Comparison of ENCODE assay signal across 8 mouse cellular contexts in the genomic region with DNA sequence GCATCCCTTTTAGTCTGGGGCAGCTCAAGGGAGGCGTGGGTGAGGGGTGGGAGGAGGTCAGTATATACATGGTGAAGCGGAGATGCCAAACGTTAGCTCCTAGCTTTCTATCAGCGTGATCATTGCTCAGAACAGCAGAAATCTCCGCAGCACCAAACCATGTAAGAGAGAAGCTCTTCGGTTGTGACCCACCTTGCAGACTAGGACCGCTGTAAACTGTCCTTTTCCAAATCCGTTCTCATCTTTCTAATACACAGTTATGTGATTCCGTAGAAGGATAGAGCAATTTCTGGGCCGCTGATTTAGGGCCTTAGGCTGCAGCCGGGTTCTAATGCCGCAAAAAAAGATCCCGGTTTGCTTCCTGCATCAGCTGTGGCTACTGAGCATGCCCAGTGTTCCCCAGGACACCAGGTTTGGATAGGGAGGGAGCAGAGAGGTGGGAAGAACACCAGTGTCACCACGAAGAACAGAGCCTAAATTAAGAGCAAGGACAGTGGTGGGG. TPM values are rescaled to one million over a fixed set of nuclear protein-coding genes. Genes with fewer than 3 reads are reported as not detected.
DNase-seq lines count a peak whose midpoint lies in the region; ATAC-seq lines count a peak whose summit lies in the region.
"Had no signal": no experiment of that assay in that cellular context is flagged by ENCODE, and none has a peak within 500 bp of the region (broad histone marks: within the 10 kb centered on the region; RNA-seq: fewer than 3 reads in every experiment).

No protein-coding gene starts in this region.

- ATAC-seq in embryonic facial prominence, embryonic 14.5 days (ENCODE audit: low read depth): peak; percentile 79
- ATAC-seq in intestine, embryonic 14.5 days (replicated peaks; ENCODE audit: low FRiP score, low TSS enrichment, low read depth): 0 out of 2 replicates have a peak, but pooled peaks have one; percentile 36
- no peak for ATAC-seq in liver, embryonic 12.5 days

- H3K27me3 ChIP-seq in embryonic facial prominence, embryonic 14.5 days (replicated peaks; ENCODE audit: control insufficient read depth, insufficient read depth, low read length): peaks cover 13% of the 10 kb centered on the region; the same call in 1 of the 2 replicates
- no peaks in the 10 kb centered on the region for H3K27me3 ChIP-seq in intestine, embryonic 14.5 days (replicated peaks; ENCODE audit: control insufficient read depth, insufficient read depth, low read length)
- H3K27me3 ChIP-seq in liver, embryonic 12.5 days (replicated peaks): peaks cover 18% of the 10 kb centered on the region

- peak overlapping the region; percentile 79 for H3K4me2 ChIP-seq in embryonic facial prominence, embryonic 14.5 days (ENCODE audit: low read depth, low read length)
- H3K4me2 ChIP-seq in intestine, embryonic 14.5 days (ENCODE audit: low read length): peak overlapping the region; percentile 61
- H3K4me2 ChIP-seq in liver, embryonic 12.5 days: peak overlapping the region; percentile 47

- no peaks in the 10 kb centered on the region for H3K9me3 ChIP-seq in embryonic facial prominence, embryonic 14.5 days (ENCODE audit: control insufficient read depth, low read length)
- no peaks in the 10 kb centered on the region for H3K9me3 ChIP-seq in intestine, embryonic 14.5 days (ENCODE audit: control insufficient read depth, low read length)
- no peaks in the 10 kb centered on the region for H3K9me3 ChIP-seq in liver, embryonic 12.5 days (replicated peaks)

- WGBS in embryonic facial prominence, embryonic 14.5 days: under 1% methylated on average over 14 of the region's 14 CpGs
- WGBS in intestine, embryonic 14.5 days: 1% methylated on average over 14 of the region's 14 CpGs
- 4% methylated on average over 14 of the region's 14 CpGs for WGBS in liver, embryonic 12.5 days (ENCODE audit: insufficient replicate concordance)

- 0 out of 2 replicates have a peak, but pooled peaks cover 3% of the 10 kb centered on the region for H3K4me1 ChIP-seq in embryonic facial prominence, embryonic 14.5 days (ENCODE audit: control insufficient read depth, insufficient read depth, low read length)
- 0 out of 2 replicates have a peak, but pooled peaks cover 2% of the 10 kb centered on the region for H3K4me1 ChIP-seq in intestine, embryonic 14.5 days (replicated peaks; ENCODE audit: control insufficient read depth, insufficient read depth, low read length)
- H3K4me1 ChIP-seq in liver, embryonic 12.5 days: no peaks in the 10 kb centered on the region

- no peaks in the 10 kb centered on the region for H3K36me3 ChIP-seq in embryonic facial prominence, embryonic 14.5 days (ENCODE audit: control insufficient read depth, insufficient read depth, low read length)
- no peaks in the 10 kb centered on the region for H3K36me3 ChIP-seq in intestine, embryonic 14.5 days (ENCODE audit: control insufficient read depth, insufficient read depth, low read length)
- H3K36me3 ChIP-seq in liver, embryonic 12.5 days: no peaks in the 10 kb centered on the region

- H3K27ac ChIP-seq in embryonic facial prominence, embryonic 14.5 days (replicated peaks; ENCODE audit: low read depth, low read length): no peak overlapping the region
- H3K27ac ChIP-seq in intestine, embryonic 14.5 days (ENCODE audit: low read depth): no peak overlapping the region
- H3K27ac ChIP-seq in liver, embryonic 12.5 days: no peak overlapping the region

- peak; percentile 51 for DNase-seq in Muller cell, postnatal 12 days (ENCODE audit: inconsistent ontology term)
- DNase-seq in adrenal gland, postnatal 14 days: peak; percentile 57
- peak; percentile 44 for DNase-seq in embryonic facial prominence, embryonic 14.5 days (ENCODE audit: low spot score)
- DNase-seq in intestine, embryonic 14.5 days (ENCODE audit: low spot score): peak; percentile 63
- peak; percentile 78 to 84 for DNase-seq in right cerebral cortex, postnatal 10 days (ENCODE audit: low spot score in 2 of 2)
- DNase-seq in adipocyte (ENCODE audit: low spot score): no peak

- H3K4me3 ChIP-seq in embryonic facial prominence, embryonic 14.5 days (ENCODE audit: low read depth, low read length): peak overlapping the region; percentile 51
- peak overlapping the region; percentile 45 for H3K4me3 ChIP-seq in intestine, embryonic 14.5 days (ENCODE audit: low read depth, low read length)
- peak overlapping the region; percentile 34 for H3K4me3 ChIP-seq in liver, embryonic 12.5 days
- H3K4me3 ChIP-seq: erythroblast, embryonic 14.5 days had no signal

- peak overlapping the region; percentile 64 for H3K9ac ChIP-seq in embryonic facial prominence, embryonic 14.5 days (ENCODE audit: low read depth, low read length)
- peak overlapping the region; percentile 38; the same call in 1 of the 2 replicates for H3K9ac ChIP-seq in intestine, embryonic 14.5 days (ENCODE audit: low read length)
- H3K9ac ChIP-seq in liver, embryonic 12.5 days: no peak overlapping the region

RNA-seq across cellular contexts. Expression of a gene that starts 1.3 kb away (rescaled TPM):
- total RNA-seq in adrenal gland, postnatal 14 days (2021): 1.7 and 3.1 TPM in 2 replicates
- 0.63 and 1.7 TPM in 2 replicates for polyA plus RNA-seq in embryonic facial prominence, embryonic 14.5 days (2014; fragmentation: Nextera tagmentation; extraction: Ambion mirVana)
- polyA plus RNA-seq in intestine, embryonic 14.5 days (2014; fragmentation: Nextera tagmentation; extraction: Ambion mirVana): 1.7 and 2.4 TPM in 2 replicates
- 0.07 and 0.11 TPM in 2 replicates for polyA plus RNA-seq in liver, embryonic 12.5 days (2016; fragmentation: Nextera tagmentation; extraction: Ambion mirVana)
- polyA plus RNA-seq: erythroblast, embryonic 14.5 days had no signal
